Mouse (Mus musculus): ENCODE results near the gene Olfr263. TPM values are rescaled to one million over a fixed set of nuclear protein-coding genes. Genes with fewer than 3 reads are reported as not detected.

The Olfr263 gene
- polyA plus RNA-seq, 1 experiment from 2014 or later, result not detected

DNA sequence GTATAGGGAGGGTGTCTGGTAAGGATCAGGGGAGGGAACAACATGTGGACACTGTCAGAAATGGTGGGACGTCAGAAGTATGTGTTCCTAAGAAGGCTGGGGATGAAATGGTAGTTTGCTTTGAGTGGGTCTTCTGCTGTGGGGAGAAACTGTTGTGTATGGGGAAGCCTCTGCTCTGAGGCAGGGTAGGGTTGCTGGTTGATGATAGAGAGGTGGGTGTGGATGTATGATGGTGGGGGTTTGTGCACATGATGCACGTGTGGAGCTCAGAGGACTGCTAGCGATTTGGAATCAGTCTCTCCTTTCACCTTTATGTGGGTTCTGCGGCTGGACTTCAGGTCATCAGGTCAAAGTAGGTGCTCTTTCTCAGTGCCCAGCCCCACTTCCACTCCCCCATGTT lies 56.1 kb downstream of the Olfr263 start:
- H3K9me3 ChIP-seq (ENCODE audit: control insufficient read depth, low read length), result no peaks in the 10 kb centered on the region
- H3K27me3 ChIP-seq (replicated peaks; ENCODE audit: control insufficient read depth, insufficient read depth, low read length), result no peaks in the 10 kb centered on the region
- H3K36me3 ChIP-seq (ENCODE audit: control insufficient read depth, insufficient read depth, low read length), result peaks cover 27% of the 10 kb centered on the region
- H3K9ac ChIP-seq (ENCODE audit: low read depth, low read length), result no peak overlapping the region
- H3K27ac ChIP-seq (ENCODE audit: low read depth, low read length), result no peak overlapping the region
- ATAC-seq, result no peak
- H3K4me3 ChIP-seq (ENCODE audit: low read length), result no peak overlapping the region
- H3K4me2 ChIP-seq (ENCODE audit: low read length), result no peak overlapping the region
- 92% methylated on average over 4 of the region's 4 CpGs for WGBS
- H3K4me1 ChIP-seq (ENCODE audit: control insufficient read depth, insufficient read depth, low read depth, low read length), result peaks cover 12% of the 10 kb centered on the region

Other genes starting within 250 kb of the Olfr263 start
- not detected in 2 replicates for gene Olfr1370, start 54.7 kb upstream of the Olfr263 start, polyA plus RNA-seq (2015; fragmentation: Nextera tagmentation; extraction: Ambion mirVana)
- 0.04 and 0.05 TPM in 2 replicates for gene Olfr1369-ps1, start 18.2 kb upstream of the Olfr263 start, polyA plus RNA-seq (2015; fragmentation: Nextera tagmentation; extraction: Ambion mirVana)
- not detected in 2 replicates for gene Olfr1368, start 16.2 kb downstream of the Olfr263 start, polyA plus RNA-seq (2015; fragmentation: Nextera tagmentation; extraction: Ambion mirVana)
- gene Trim27, start 49.8 kb downstream of the Olfr263 start, polyA plus RNA-seq (2015; fragmentation: Nextera tagmentation; extraction: Ambion mirVana), result 70.1 and 75.0 TPM in 2 replicates
- gene Gpx5, start 163.1 kb downstream of the Olfr263 start, polyA plus RNA-seq (2015; fragmentation: Nextera tagmentation; extraction: Ambion mirVana), result not detected in 2 replicates
- gene Gpx6, start 182.5 kb downstream of the Olfr263 start, polyA plus RNA-seq (2015; fragmentation: Nextera tagmentation; extraction: Ambion mirVana), result 0.26 and 0.64 TPM in 2 replicates
- not detected in 2 replicates for gene Olfr1367, start 217.3 kb downstream of the Olfr263 start, polyA plus RNA-seq (2015; fragmentation: Nextera tagmentation; extraction: Ambion mirVana)
- gene Zscan12, start 233.2 kb downstream of the Olfr263 start, polyA plus RNA-seq (2015; fragmentation: Nextera tagmentation; extraction: Ambion mirVana), result 10.1 and 12.0 TPM in 2 replicates